Mouse (Mus musculus): ENCODE results near the gene Asna1.
A peak's percentile ranks its signal among the peaks of the same experiment; 100 is the strongest.

Asna1 gene

DNA sequence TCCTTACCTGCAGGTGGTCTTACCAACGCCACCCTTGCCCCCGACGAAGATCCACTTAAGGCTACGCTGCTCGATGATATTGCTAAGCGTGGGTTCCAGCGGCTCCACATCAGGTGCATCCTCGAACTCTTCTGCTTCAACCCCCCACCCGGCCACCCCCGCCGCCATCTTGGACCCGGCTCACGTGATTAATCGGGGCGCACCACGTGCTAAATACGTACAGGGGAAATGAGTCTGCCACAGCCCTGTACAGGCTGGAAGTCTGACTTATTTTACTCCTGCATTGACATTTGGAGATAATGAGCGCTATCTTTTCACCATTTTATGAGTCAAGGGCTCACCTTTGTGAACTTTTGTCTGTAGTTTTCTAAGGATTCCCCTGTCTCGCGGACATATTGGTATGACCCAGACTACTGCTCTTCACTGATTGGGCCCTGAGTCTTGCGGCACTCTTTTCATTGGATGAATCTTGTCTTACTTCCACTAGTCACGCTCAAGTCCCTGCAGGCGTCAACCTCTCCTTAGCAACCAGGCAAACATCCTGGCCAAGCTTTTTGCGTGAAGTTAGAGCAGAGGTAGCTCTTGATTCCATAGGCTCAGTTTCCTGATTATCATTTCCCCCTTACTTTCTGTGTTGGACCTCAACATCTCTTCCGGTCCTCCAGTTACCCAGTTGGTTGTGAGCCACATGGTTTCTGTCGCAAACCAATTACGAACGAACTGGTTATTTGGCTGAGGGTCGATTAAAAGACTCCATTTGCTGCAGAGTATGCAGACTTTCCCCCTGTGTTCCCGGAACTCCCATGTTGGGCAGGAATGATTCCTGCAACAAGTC is at the start of gene Asna1:
TSS of gene Asna1 (minus strand) at position 184 of the 835 bp plus-strand sequence.
- Histone ChIP-seq H3K36me3 (ENCODE audit: insufficient read depth, low read length) (peaks cover 63% of the 10 kb centered on the region), H3K4me1 (replicated peaks; ENCODE audit: low read depth, low read length) (peaks cover 76% of the 10 kb centered on the region)
- TF ChIP-seq NANOG (IDR thresholded peaks at IDR 0.05; ENCODE audit: borderline replicate concordance, low read length), result no peak
- TF ChIP-seq POU5F1 (IDR thresholded peaks at IDR 0.05; ENCODE audit: borderline replicate concordance, low read length), result no peak
- no peak for TF ChIP-seq CTCF (conservative IDR thresholded peaks at IDR 0.05; ENCODE audit: low read length)

DNA sequence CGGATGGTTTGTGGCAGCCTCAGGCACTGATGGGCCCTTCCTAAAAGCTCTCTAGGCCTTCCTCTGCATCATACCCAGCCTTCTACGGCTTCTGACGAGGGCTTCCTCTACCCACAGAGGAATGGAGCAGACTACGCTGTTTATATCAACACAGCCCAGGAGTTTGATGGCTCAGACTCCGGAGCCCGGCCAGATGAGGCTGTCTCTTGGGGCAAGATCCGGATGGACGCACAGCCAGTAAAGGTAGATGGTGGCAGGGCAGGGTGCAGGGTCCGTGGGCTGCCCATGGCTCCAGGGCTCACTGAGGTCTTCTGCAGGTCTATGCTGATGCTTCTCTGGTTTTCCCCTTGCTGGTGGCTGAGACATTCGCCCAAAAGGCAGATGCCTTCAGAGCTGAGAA is 49.5 kb upstream of the Asna1 start:
- Histone ChIP-seq H3K4me1 (replicated peaks; ENCODE audit: low read depth, low read length) (peaks cover 52% of the 10 kb centered on the region), H3K9me3 (ENCODE audit: low read length) (no peaks in the 10 kb centered on the region), H3K27me3 (ENCODE audit: insufficient read depth, low read length) (no peaks in the 10 kb centered on the region), H3K36me3 (ENCODE audit: insufficient read depth, low read length) (peaks cover 67% of the 10 kb centered on the region), H3K4me3 (replicated peaks; ENCODE audit: low read length) (no peak overlapping the region)
- no peak for TF ChIP-seq CTCF (conservative IDR thresholded peaks at IDR 0.05; ENCODE audit: low read length)

More for the DNA sequence above, at the start of gene Asna1:
- Histone ChIP-seq H3K27me3 (ENCODE audit: insufficient read depth, low read length) (no peaks in the 10 kb centered on the region), H3K4me3 (replicated peaks; ENCODE audit: low read length) (peak within 1 kb of the TSS; percentile 100), H3K9me3 (ENCODE audit: low read length) (no peaks in the 10 kb centered on the region)

- Histone ChIP-seq H3K4me1 (replicated peaks; ENCODE audit: low read depth, low read length) (peaks cover 49% of the 10 kb centered on the region), H3K4me3 (replicated peaks; ENCODE audit: low read length) (peak overlapping the region; percentile 94; the same call in 1 of the 2 replicates), H3K36me3 (ENCODE audit: insufficient read depth, low read length) (peaks cover 65% of the 10 kb centered on the region), H3K9me3 (ENCODE audit: low read length) (no peaks in the 10 kb centered on the region), H3K27me3 (ENCODE audit: insufficient read depth, low read length) (no peaks in the 10 kb centered on the region)
- TF ChIP-seq NANOG (IDR thresholded peaks at IDR 0.05; ENCODE audit: borderline replicate concordance, low read length) (no peak), POU5F1 (IDR thresholded peaks at IDR 0.05; ENCODE audit: borderline replicate concordance, low read length) (no peak)
Observed at GRCm38 (mm10) chr8:85074167-85074566, 49.1 kb upstream of the Asna1 start.

DNA sequence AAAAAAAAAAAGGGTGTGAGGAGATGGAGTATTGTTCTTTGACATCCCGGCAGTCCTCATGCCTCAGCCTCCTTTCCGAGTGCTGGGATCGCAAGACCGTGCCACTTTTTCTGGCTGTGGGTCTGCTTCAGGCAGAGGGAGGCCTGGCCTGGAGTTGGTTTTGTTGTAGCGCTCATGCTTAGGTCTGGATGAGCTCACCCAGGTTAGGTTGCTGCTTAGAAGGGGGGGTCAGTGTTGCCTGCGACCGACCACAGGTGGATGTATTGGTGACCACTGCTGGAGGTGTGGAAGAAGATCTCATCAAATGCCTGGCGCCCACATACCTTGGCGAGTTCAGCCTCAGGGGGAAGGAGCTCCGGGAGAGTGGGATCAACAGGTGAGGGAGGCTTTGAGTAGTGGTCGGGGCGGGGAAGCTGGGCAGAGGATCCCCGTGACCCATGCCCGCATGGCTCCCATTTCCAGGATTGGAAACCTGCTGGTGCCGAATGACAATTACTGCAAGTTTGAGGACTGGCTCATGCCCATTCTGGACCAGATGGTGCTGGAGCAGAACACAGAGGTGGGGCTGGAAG is 48.0 kb upstream of the Asna1 start:
- H3K27me3 ChIP-seq (ENCODE audit: insufficient read depth, low read length), result no peaks in the 10 kb centered on the region
- TF ChIP-seq CTCF (conservative IDR thresholded peaks at IDR 0.05; ENCODE audit: low read length) (no peak), POU5F1 (IDR thresholded peaks at IDR 0.05; ENCODE audit: borderline replicate concordance, low read length) (no peak), NANOG (IDR thresholded peaks at IDR 0.05; ENCODE audit: borderline replicate concordance, low read length) (no peak)
- H3K4me3 ChIP-seq (replicated peaks; ENCODE audit: low read length), result peak overlapping the region; percentile 94
- H3K36me3 ChIP-seq (ENCODE audit: insufficient read depth, low read length), result peaks cover 65% of the 10 kb centered on the region
- no peaks in the 10 kb centered on the region for H3K9me3 ChIP-seq (ENCODE audit: low read length)
- peaks cover 45% of the 10 kb centered on the region for H3K4me1 ChIP-seq (replicated peaks; ENCODE audit: low read depth, low read length)

DNA sequence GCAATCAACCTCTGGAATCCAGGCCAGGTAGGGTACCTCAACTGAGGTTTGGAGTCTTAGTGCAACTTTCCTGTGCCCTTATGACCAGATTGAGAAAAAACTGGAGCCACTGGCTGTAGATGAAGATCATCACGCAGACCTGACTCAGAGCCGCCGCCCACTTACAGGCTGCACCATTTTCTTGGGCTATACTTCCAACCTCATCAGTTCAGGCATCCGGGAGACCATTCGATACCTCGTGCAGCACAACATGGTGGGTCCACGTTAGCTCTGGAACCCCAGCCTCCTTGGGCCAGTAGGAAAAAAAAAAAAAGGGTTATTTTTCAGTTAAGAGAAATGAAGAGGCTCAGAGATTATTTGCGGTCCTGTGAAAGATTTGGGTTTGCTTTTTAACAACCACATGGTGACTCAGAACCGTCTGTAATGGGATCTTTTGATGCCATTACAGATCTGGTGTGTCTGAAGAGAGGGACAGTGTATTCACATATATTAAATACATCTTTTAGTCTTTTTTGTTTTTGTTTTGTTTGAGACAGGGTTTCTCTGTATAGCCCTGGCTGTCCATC is 47.4 kb upstream of the Asna1 start:
- Histone ChIP-seq H3K27me3 (ENCODE audit: insufficient read depth, low read length) (no peaks in the 10 kb centered on the region), H3K9me3 (ENCODE audit: low read length) (no peaks in the 10 kb centered on the region), H3K4me1 (replicated peaks; ENCODE audit: low read depth, low read length) (peaks cover 50% of the 10 kb centered on the region), H3K4me3 (replicated peaks; ENCODE audit: low read length) (peak overlapping the region; percentile 94), H3K36me3 (ENCODE audit: insufficient read depth, low read length) (peaks cover 65% of the 10 kb centered on the region)
- TF ChIP-seq NANOG (IDR thresholded peaks at IDR 0.05; ENCODE audit: borderline replicate concordance, low read length), result no peak
- no peak for TF ChIP-seq POU5F1 (IDR thresholded peaks at IDR 0.05; ENCODE audit: borderline replicate concordance, low read length)
- TF ChIP-seq CTCF (conservative IDR thresholded peaks at IDR 0.05; ENCODE audit: low read length), result no peak

DNA sequence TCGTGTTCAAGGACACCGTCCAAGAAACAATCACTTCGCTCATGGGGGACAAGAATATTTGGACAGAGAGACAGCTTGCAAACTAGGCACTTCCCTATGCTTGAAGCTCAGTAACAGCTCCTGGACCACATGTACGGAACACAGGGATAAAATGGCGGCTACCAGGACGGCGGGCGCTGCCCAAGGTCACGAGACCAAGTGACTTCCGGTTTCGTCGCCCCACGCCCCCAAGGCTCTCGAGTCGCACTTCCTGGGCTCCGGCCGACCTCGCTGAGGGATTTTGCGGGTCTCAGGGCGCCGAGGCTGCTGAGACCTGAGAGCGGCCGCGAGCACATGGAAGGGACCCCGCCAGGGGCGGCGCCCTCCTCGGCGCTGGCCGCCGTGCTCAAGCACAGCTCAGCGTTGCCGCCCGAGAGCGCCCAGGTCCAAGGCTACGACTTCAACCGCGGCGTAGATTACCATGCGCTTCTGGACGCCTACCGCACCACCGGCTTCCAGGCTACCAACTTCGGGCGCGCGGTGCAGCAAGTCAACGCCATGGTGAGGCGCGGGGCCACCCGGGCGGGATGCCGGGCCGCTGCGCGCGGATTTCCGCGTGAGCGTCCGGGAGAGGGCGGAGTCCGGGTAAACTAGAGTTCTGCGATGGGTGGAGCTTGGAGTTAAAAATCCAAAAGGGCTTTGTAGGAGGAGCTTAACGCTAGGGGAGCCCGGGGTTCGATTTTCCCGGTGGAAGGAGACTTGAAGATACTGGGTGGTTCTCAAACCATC is 46.6 kb upstream of the Asna1 start, which contains the start of gene Dhps:
TSS of gene Dhps (plus strand) at position 244 of the 768 bp plus-strand sequence.
- H3K27me3 ChIP-seq (ENCODE audit: insufficient read depth, low read length), result no peaks in the 10 kb centered on the region
- peaks cover 48% of the 10 kb centered on the region for H3K4me1 ChIP-seq (replicated peaks; ENCODE audit: low read depth, low read length)
- peaks cover 67% of the 10 kb centered on the region for H3K36me3 ChIP-seq (ENCODE audit: insufficient read depth, low read length)
- peak within 1 kb of the TSS; percentile 94 for H3K4me3 ChIP-seq (replicated peaks; ENCODE audit: low read length)
- TF ChIP-seq CTCF (conservative IDR thresholded peaks at IDR 0.05; ENCODE audit: low read length) (no peak), POU5F1 (IDR thresholded peaks at IDR 0.05; ENCODE audit: borderline replicate concordance, low read length) (no peak), NANOG (IDR thresholded peaks at IDR 0.05; ENCODE audit: borderline replicate concordance, low read length) (no peak)
- H3K9me3 ChIP-seq (ENCODE audit: low read length), result no peaks in the 10 kb centered on the region

DNA sequence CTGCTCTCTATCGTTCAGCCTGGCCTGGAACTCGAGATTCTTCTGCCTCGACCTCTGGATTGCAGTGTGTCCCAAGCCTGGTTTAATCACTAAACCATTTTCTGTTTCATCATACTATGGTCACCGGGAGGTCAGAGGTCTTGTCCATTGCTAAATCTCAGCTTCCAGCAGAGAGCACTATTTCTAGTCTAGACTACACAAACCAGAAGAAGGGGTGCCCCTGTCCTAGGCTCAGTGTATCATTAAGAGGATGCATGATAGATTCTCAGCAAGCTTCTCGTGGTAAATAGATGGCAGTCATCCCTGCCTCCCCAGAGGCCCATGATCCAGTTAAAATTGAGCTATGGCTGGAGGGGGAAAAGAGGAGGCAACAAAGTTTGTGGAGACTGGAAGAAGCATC is 46.0 kb upstream of the Asna1 start:
- Histone ChIP-seq H3K36me3 (ENCODE audit: insufficient read depth, low read length) (peaks cover 67% of the 10 kb centered on the region), H3K4me3 (replicated peaks; ENCODE audit: low read length) (peak overlapping the region; percentile 94), H3K9me3 (ENCODE audit: low read length) (no peaks in the 10 kb centered on the region), H3K4me1 (replicated peaks; ENCODE audit: low read depth, low read length) (peaks cover 43% of the 10 kb centered on the region), H3K27me3 (ENCODE audit: insufficient read depth, low read length) (no peaks in the 10 kb centered on the region)
- TF ChIP-seq POU5F1 (IDR thresholded peaks at IDR 0.05; ENCODE audit: borderline replicate concordance, low read length) (no peak), NANOG (IDR thresholded peaks at IDR 0.05; ENCODE audit: borderline replicate concordance, low read length) (no peak), CTCF (conservative IDR thresholded peaks at IDR 0.05; ENCODE audit: low read length) (no peak)

DNA sequence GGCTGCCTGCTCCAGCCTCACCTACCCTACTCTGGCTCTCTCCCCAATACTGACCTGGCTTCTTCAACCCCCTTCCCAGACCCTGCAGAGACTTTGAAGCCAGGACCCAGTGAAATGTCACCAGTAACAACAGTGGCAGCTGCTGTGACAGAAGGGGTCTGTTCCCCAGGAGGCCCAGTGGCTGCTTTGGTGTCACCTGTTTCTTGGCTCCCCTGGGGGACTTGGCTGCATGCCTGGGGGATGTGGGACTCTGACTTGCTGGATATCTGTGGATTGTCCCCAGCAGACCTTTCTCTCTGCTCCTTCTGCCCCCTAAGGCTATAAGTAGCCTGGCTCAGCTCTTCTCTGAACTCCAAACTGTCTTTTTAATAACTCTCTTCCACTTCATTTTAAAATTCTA is 42.9 kb upstream of the Asna1 start, which contains the start of gene Gm5741:
TSS of gene Gm5741 (minus strand) at position 1 of the 400 bp plus-strand sequence.
- Histone ChIP-seq H3K9me3 (ENCODE audit: low read length) (no peaks in the 10 kb centered on the region), H3K36me3 (ENCODE audit: insufficient read depth, low read length) (peaks cover 60% of the 10 kb centered on the region), H3K4me3 (replicated peaks; ENCODE audit: low read length) (no peak within 1 kb of the TSS), H3K27me3 (ENCODE audit: insufficient read depth, low read length) (no peaks in the 10 kb centered on the region), H3K4me1 (replicated peaks; ENCODE audit: low read depth, low read length) (peaks cover 25% of the 10 kb centered on the region)
- TF ChIP-seq POU5F1 (IDR thresholded peaks at IDR 0.05; ENCODE audit: borderline replicate concordance, low read length) (no peak), CTCF (conservative IDR thresholded peaks at IDR 0.05; ENCODE audit: low read length) (no peak), NANOG (IDR thresholded peaks at IDR 0.05; ENCODE audit: borderline replicate concordance, low read length) (no peak)
